Mouse (Mus musculus) erythroblast, embryonic 14.5 days (primary cell): ENCODE measurements around the gene Msi2.

Source experiments
- GATA1 ChIP-seq: IDR thresholded peaks from 2 replicates; pipeline ENCODE4 v1.6.1; 2012; ENCODE audit warnings: low read length, inconsistent platforms, mixed read lengths
- TAL1 ChIP-seq: IDR thresholded peaks from 3 replicates; pipeline ENCODE4 v1.6.1; 2012; ENCODE audit warnings: low read length, inconsistent platforms, mixed read lengths

- TF ChIP-seq TAL1, result no peak
- TF ChIP-seq GATA1, result no peak
Measured at GRCm38 (mm10) chr11:88617380-88617779, 100.9 kb downstream of the Msi2 start.
